Mouse (Mus musculus): ENCODE data around the gene Mapk3. TPM values are rescaled to one million over a fixed set of nuclear protein-coding genes. Genes with fewer than 3 reads are reported as not detected.
"Not testable (repeated sequence)": the region's sequence is repeated elsewhere in the genome, so short reads cannot be mapped to it uniquely, and the experiment has no call there.

The Mapk3 gene
- polyA plus RNA-seq (2016; fragmentation: Nextera tagmentation; extraction: Ambion mirVana) = 79.0 and 79.6 TPM in 2 replicates

DNA sequence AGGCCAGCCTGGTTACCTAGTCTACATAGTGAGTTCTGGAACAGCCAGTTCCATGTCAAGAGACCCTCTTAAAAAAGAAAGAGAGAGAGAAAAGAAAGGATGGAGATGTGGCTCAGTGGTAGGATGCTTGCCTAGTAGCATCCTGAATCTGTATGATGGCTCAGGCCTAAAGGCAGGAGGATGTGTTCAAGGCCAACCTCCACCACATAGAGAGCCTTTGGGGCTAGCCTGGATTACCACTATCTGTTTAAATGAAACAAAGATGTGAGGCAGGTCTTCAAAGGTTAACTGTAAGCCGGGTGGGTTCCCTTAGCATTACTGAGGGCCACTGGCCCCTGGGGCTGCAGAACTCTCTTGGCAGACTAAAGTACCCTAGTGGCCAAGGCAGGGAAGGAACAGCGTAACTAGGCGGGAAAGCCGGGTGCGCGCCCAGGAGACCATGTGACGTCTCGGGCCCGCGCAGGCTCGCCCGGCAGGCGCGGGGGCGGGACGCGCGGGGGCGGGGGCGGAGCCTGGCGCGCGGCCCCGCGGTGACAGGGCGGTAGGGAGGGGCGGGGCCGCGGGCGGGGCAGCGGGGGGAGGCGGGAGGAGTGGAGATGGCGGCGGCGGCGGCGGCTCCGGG is at the start of gene Mapk3:
Gene Mapk3, plus strand, starts transcription at position 552 of the 622 bp plus-strand sequence.
- Histone ChIP-seq H3K27me3 (replicated peaks) (no peaks in the 10 kb centered on the region), H3K9me3 (no peaks in the 10 kb centered on the region), H3K27ac (peak within 1 kb of the TSS; percentile 58), H3K4me1 (peaks cover 26% of the 10 kb centered on the region), H3K4me3 (peak within 1 kb of the TSS; percentile 78), H3K36me3 (peaks cover 14% of the 10 kb centered on the region), H3K9ac (peak within 1 kb of the TSS; percentile 81), H3K4me2 (replicated peaks) (peak within 1 kb of the TSS; percentile 93)
- peak; percentile 70 for ATAC-seq (ENCODE audit: low FRiP score, low read depth)
- WGBS = 2% methylated on average over 33 of the region's 38 CpGs

DNA sequence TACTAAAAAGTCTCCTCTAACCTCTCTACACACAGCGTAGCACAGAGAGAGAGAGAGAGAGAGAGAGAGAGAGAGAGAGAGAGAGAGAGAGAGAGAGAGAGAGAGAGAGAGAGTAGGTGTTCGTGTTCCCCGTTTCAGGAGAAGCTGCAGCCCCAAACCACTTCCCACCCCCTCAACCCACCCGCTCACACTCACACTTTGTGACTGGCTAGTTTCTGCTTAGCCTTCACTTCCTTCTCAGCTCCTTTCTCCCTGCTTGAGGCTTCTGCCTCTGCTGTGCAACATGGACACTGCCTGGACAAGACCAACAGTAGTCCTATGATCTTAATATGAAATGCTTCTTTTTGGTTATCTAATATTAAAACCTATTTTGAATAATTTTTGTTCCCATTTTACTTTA is 49.1 kb upstream of the Mapk3 start:
- Histone ChIP-seq H3K4me2 (replicated peaks) (no peak overlapping the region), H3K27me3 (replicated peaks) (0 out of 2 replicates have a peak, but pooled peaks cover 5% of the 10 kb centered on the region), H3K9ac (no peak overlapping the region), H3K27ac (no peak overlapping the region), H3K4me1 (no peaks in the 10 kb centered on the region), H3K4me3 (no peak overlapping the region), H3K36me3 (no peaks in the 10 kb centered on the region), H3K9me3 (no peaks in the 10 kb centered on the region)
- 69% methylated on average over 4 of the region's 4 CpGs for WGBS
- ATAC-seq (ENCODE audit: low FRiP score, low read depth) = no peak

DNA sequence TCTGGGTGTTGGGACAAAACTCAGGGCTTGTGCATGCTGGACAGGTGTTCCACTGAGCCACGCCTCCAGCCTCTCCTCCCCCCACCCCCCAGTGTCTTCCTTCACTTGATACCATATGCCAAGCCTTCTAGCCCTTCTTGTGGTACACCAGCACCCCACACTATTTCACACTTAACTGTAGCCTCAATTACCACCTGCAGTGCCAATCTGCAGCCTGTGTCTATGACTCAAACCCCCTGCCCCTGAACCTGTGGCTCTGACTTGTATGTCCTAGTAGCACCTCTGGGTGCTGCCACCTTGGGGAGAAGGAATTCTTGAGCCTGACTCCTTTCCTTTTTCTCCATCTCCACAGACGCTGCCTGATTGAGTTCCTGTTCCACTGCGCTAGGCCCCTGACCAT is 47.5 kb upstream of the Mapk3 start:
- Histone ChIP-seq H3K9me3 (no peaks in the 10 kb centered on the region), H3K4me2 (replicated peaks) (no peak overlapping the region), H3K4me1 (no peaks in the 10 kb centered on the region), H3K27me3 (replicated peaks) (no peaks in the 10 kb centered on the region), H3K36me3 (no peaks in the 10 kb centered on the region), H3K4me3 (no peak overlapping the region), H3K9ac (no peak overlapping the region), H3K27ac (no peak overlapping the region)
- WGBS = 72% methylated on average over 3 of the region's 3 CpGs
- ATAC-seq (ENCODE audit: low FRiP score, low read depth) = no peak

DNA sequence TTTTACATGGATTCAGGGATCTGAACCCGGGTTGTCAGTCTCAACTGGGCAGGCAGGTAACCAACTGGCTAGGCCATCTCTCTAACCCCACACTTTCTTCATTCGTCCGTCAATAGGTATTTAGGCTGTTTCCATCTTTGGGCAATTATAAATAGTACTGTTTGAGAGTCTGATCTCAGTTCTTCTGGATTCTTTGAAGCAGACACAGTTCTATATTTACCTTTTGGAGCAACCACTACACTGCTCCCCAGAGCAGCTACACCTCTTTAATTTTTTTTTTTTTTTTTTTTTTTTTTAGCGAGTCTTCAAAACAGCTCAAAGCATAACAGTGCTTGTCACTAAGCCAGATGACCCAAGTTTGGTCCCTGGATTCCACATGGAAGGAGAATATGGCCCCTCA is 43.7 kb upstream of the Mapk3 start:
- Histone ChIP-seq H3K27me3 (replicated peaks) (no peaks in the 10 kb centered on the region), H3K4me1 (no peaks in the 10 kb centered on the region), H3K27ac (no peak overlapping the region), H3K9ac (no peak overlapping the region), H3K36me3 (no peaks in the 10 kb centered on the region), H3K4me2 (replicated peaks) (no peak overlapping the region), H3K4me3 (no peak overlapping the region), H3K9me3 (no peaks in the 10 kb centered on the region)
- ATAC-seq (ENCODE audit: low FRiP score, low read depth) = no peak
- WGBS = 84% methylated on average over 4 of the region's 4 CpGs

DNA sequence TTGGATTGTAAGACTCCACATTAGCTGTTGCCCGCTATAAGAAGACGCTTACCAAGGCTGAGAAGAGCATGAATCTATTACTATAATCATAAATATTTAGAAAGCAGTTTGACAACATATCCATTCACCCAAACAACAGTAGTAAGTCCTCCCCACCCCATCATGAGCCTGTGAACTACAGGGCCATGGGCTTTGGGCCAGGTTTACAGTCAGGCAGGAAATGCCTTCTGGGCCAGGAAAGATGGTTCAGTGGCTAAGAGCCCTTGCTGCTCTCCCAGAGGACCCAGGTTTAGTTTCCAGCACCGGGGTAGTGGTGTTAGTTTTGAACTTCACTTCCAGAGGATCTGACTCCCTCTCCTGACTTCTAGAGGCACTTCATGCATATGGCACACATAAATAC is 41.8 kb upstream of the Mapk3 start:
- H3K27me3 ChIP-seq (replicated peaks) = no peaks in the 10 kb centered on the region
- no peak for ATAC-seq (ENCODE audit: low FRiP score, low read depth)
- H3K4me2 ChIP-seq (replicated peaks) = no peak overlapping the region
- H3K9me3 ChIP-seq = no peaks in the 10 kb centered on the region
- no peak overlapping the region for H3K9ac ChIP-seq
- H3K27ac ChIP-seq = no peak overlapping the region
- no peaks in the 10 kb centered on the region for H3K36me3 ChIP-seq
- no peaks in the 10 kb centered on the region for H3K4me1 ChIP-seq
- no peak overlapping the region for H3K4me3 ChIP-seq
- WGBS = 98% methylated on average over 3 of the region's 3 CpGs

DNA sequence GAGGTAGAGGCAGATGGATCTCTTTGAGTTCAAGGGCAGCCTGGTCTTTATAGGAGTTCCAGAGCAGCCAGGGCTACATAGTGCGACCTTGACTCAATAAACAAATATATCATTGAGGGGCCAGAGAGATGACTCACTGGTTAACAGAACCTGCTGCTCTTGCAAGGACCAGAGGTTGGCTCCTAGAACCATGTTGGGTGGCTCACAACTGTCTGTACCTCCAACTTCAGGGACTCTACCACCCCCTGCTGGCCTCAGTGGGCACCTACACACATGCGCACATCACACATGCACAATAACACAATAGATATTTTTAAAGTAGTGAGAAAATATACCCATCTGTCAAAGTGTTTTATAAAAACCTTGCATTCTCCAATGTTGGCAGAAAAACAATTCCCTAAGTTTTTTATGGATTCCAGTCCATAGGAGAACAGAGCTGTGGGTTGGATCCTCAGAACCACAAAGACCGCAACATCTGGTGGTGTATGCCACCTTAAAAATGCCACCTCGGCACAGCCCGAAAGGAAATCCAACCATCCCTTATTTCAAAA is 40.5 kb upstream of the Mapk3 start:
- Histone ChIP-seq H3K4me3 (no peak overlapping the region), H3K27me3 (replicated peaks) (no peaks in the 10 kb centered on the region), H3K9ac (no peak overlapping the region), H3K27ac (no peak overlapping the region), H3K36me3 (no peaks in the 10 kb centered on the region), H3K9me3 (no peaks in the 10 kb centered on the region), H3K4me2 (replicated peaks) (no peak overlapping the region), H3K4me1 (no peaks in the 10 kb centered on the region)
- ATAC-seq (ENCODE audit: low FRiP score, low read depth) = no peak
- WGBS = 95% methylated on average over 5 of the region's 5 CpGs

DNA sequence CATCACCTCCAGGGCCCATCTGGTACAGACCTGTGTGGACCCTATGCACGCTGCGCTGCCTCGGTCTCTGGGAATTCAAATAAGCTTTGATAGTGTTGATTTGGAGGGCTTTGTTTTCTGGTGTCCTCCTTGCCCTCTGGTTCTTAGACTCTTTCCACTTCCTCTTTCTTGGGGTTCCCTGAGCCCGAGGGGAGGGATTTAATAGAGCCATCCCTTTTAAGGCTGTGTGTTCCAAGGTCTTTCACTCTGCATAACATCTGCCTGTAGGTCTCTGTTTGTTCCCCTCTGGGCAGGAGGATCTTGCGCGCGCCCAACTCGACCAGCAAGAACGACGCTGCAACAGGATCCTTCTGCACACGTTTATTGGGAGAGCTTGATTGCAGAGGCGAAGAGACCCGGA is 37.8 kb upstream of the Mapk3 start:
- Histone ChIP-seq H3K27me3 (replicated peaks) (no peaks in the 10 kb centered on the region), H3K36me3 (no peaks in the 10 kb centered on the region), H3K4me1 (no peaks in the 10 kb centered on the region), H3K27ac (no peak overlapping the region), H3K4me2 (replicated peaks) (no peak overlapping the region), H3K4me3 (no peak overlapping the region), H3K9me3 (no peaks in the 10 kb centered on the region), H3K9ac (no peak overlapping the region)
- no peak for ATAC-seq (ENCODE audit: low FRiP score, low read depth)
- 94% methylated on average over 13 of the region's 13 CpGs for WGBS

DNA sequence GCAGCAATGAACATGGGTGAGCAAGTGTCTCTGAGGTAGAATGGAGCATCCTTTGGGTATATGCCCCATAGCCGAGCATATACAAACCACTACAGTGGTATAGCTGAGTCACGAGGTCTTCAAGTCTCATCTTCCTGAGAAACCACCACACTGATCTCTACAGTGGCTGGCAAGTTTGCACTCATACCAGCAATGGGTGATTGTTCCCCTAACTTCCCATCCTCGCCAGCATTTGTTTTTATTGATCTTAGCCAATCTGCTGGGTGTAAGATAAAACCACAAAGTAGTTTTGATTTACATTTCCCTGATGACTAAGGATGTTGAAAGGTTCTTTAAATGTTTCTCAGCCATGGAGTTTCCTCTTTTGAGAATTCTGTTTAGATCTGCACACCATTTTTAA is 34.3 kb upstream of the Mapk3 start:
- 78% methylated on average over 3 of the region's 3 CpGs for whole genome bisulfite sequencing
- Histone ChIP-seq H3K4me3 (no peak overlapping the region), H3K4me2 (replicated peaks) (no peak overlapping the region), H3K36me3 (no peaks in the 10 kb centered on the region), H3K9me3 (no peaks in the 10 kb centered on the region), H3K27ac (no peak overlapping the region), H3K27me3 (replicated peaks) (no peaks in the 10 kb centered on the region), H3K4me1 (no peaks in the 10 kb centered on the region), H3K9ac (no peak overlapping the region)
- ATAC-seq (ENCODE audit: low FRiP score, low read depth) = no peak

DNA sequence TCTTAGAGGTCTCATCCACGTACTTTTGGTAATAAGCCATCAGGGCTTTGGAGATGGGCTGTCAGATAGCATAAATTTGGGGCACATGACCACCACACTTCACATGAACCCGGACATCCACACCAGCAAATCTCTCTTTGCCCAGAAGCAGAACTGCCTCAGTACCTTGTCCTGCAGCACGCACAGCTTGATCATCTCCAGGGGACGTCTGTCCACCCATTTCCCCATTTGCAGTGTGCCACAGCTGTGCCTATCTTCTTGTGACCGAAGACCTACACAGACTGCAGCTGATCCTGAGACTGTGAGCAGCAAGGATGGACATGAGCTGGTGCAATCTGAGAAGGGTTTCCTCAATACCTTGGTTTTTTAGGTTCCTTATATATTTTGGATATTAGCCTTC is 33.7 kb upstream of the Mapk3 start:
- Histone ChIP-seq H3K4me2 (replicated peaks) (no peak overlapping the region), H3K9me3 (no peaks in the 10 kb centered on the region), H3K9ac (no peak overlapping the region), H3K4me1 (no peaks in the 10 kb centered on the region), H3K27me3 (replicated peaks) (no peaks in the 10 kb centered on the region), H3K27ac (no peak overlapping the region), H3K4me3 (no peak overlapping the region), H3K36me3 (no peaks in the 10 kb centered on the region)
- ATAC-seq (ENCODE audit: low FRiP score, low read depth) = no peak
- WGBS = 77% methylated on average over 5 of the region's 5 CpGs

DNA sequence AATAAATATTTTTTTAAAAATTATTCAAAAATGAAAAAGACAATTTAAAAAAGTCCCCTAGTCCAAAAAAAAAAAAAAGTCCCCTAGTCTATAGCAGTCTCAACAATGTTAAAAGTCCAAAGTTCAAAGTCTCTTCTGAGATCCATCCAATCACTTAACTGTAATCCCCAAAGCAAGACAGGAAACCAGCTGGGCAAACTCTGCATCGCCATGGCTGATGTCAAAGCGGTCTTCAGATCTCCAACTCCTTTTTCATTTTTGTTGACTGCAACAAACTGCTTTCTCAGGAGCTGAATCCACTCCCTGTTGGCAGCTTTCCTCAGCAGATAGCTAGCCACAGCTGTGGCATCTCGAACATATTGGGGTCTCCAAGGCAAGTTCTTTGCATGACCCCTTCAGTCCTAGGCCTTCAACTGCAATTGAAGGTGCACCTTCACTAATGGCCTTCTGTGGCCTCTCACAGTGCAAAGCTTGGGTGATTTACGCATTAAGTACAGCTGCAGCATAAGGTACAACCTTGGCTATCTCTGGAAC is 29.1 kb upstream of the Mapk3 start:
- not testable (repeated sequence) for H3K9me3 ChIP-seq; H3K4me2 ChIP-seq (replicated peaks); H3K27me3 ChIP-seq (replicated peaks); H3K4me1 ChIP-seq; H3K4me3 ChIP-seq; ATAC-seq (ENCODE audit: low FRiP score, low read depth); H3K36me3 ChIP-seq; H3K27ac ChIP-seq; H3K9ac ChIP-seq
- WGBS = 90% methylated on average over 4 of the region's 4 CpGs

DNA sequence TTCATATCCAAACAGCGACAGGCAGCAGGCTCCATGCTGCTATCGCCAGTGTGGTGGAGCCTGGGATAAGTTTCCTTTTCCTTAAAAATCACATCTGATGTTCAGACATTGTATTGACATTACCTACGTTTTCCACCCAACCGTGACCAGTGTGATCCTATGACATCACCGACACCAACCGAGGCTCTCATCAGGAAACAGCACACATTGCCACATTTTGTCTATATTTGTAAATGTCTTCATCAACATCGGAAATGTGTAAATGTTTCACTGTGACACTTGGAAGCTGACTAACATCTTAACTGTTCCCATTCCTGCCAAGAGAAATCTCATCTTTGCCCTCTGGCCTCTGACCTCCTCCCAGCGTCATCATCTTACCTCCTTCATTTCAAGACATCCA is 23.3 kb upstream of the Mapk3 start:
- H3K4me3 ChIP-seq = no peak overlapping the region
- H3K27ac ChIP-seq = no peak overlapping the region
- H3K9me3 ChIP-seq = no peaks in the 10 kb centered on the region
- H3K9ac ChIP-seq = no peak overlapping the region
- ATAC-seq (ENCODE audit: low FRiP score, low read depth) = no peak
- no peaks in the 10 kb centered on the region for H3K27me3 ChIP-seq (replicated peaks)
- WGBS = 87% methylated on average over 8 of the region's 8 CpGs
- no peak overlapping the region for H3K4me2 ChIP-seq (replicated peaks)
- no peaks in the 10 kb centered on the region for H3K4me1 ChIP-seq
- no peaks in the 10 kb centered on the region for H3K36me3 ChIP-seq

DNA sequence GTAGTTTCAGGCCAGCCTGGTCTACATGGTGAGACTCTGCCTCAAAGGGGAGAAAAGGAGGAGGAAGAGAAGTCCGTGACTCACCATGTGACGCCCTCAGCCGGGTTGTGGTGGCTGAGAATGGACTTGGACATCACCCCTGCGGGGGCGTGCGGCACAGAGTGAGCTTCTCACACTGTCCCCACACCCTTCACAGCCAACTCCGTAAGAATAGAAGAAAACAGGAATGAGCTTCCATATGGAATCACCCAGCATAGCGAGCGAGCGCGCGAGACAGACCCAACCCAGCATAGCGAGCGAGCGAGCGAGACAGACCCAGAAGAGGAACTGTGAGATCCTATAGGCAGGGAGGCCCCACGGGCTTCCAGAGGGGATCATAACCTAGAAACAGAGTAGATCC is 19.9 kb upstream of the Mapk3 start:
- H3K27me3 ChIP-seq (replicated peaks) = no peaks in the 10 kb centered on the region
- H3K27ac ChIP-seq = no peak overlapping the region
- no peaks in the 10 kb centered on the region for H3K9me3 ChIP-seq
- 87% methylated on average over 17 of the region's 17 CpGs for WGBS
- no peak overlapping the region for H3K4me3 ChIP-seq
- H3K4me2 ChIP-seq (replicated peaks) = no peak overlapping the region
- no peaks in the 10 kb centered on the region for H3K36me3 ChIP-seq
- no peak for ATAC-seq (ENCODE audit: low FRiP score, low read depth)
- no peak overlapping the region for H3K9ac ChIP-seq
- H3K4me1 ChIP-seq = no peaks in the 10 kb centered on the region

DNA sequence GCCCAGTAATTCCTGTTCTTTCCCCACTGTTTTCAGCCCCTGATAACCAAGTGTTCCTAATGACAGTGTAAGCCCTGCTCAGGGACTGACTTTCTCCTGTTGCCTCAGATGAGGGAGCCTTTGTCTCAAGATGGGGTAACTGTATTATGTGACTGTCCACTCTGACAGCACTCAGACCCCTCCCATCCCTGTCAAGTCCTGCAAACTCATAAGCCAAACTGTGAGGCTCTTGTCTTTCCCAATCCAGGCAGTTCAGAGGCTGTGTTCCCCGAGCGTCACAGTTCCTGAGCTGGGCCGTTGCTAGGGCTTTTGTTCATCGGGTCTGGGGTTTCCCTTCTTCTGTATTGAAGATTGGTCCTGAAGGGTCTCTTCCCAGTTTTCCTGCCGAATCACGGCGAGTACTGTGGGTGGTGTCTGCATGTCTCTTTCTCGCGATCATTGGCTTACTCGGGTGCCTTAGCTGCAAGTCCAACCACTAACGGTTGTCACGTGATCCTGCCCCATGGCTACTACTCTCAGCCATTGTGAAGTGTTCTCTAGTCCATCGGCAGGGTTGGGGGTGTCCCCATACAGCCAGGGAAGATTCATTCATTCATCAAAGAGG is 19.2 kb upstream of the Mapk3 start:
- Histone ChIP-seq H3K4me3 (no peak overlapping the region), H3K9me3 (no peaks in the 10 kb centered on the region), H3K4me1 (no peaks in the 10 kb centered on the region), H3K27ac (no peak overlapping the region), H3K4me2 (replicated peaks) (no peak overlapping the region), H3K27me3 (replicated peaks) (no peaks in the 10 kb centered on the region), H3K36me3 (no peaks in the 10 kb centered on the region), H3K9ac (no peak overlapping the region)
- WGBS = 83% methylated on average over 13 of the region's 13 CpGs
- no peak for ATAC-seq (ENCODE audit: low FRiP score, low read depth)

All from neural tube, embryonic 12.5 days (tissue).